Mouse (Mus musculus) MN1 (cell line): ENCODE data around the gene Lcn6.
"Not testable (repeated sequence)": the region's sequence is repeated elsewhere in the genome, so short reads cannot be mapped to it uniquely, and the experiment has no call there.

Source experiments
- DNase-seq: peaks from one replicate; pipeline ENCODE4 v3.0.0-alpha.2; 2016; ENCODE audit warnings: low spot score

Lcn6 gene

DNA sequence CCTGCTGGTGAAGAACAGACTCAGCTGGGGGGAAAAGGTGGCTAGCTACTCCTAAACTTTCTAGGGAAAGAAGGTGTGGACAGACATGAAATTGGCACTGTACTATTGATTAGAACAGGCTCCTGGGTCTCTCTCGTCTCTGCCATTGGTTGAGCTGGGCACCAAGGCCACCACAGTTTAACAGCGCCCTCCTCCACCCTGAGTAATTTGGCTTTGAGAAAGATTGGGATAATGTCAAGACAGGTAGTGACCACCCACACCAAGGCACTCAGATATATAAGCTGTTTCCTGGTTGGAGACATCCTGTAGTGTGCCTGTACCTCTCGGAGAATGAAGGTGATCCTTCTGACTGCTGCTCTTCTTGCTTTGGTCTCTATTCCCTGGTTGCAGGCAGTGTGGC is at the start of gene Lcn6:
Gene Lcn6, plus strand, starts transcription at position 301 of the 400 bp plus-strand sequence.
- no peak for DNase-seq

DNA sequence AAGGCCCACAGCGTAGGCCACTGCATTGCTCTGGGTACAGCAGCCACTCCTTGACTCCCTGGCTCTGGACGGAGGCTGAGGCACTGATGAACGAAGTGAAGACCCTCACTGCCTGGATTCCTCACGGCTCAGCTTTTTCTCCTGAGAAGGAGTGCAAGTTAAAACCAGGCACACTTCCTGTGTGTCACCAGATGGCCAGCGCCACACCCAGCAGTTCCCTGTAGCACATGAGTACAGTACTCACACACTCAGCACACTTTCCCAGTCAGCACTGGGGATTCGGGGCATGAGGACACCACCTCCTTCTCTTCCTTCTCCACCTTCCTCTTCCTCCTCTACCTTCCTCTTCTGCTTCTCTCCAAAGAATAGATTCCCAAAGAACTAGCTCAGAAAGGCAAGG is 48.8 kb upstream of the Lcn6 start, which contains the start of gene Fcna:
Gene Fcna, minus strand, starts transcription at position 220 of the 400 bp plus-strand sequence.
- DNase-seq = no peak

DNA sequence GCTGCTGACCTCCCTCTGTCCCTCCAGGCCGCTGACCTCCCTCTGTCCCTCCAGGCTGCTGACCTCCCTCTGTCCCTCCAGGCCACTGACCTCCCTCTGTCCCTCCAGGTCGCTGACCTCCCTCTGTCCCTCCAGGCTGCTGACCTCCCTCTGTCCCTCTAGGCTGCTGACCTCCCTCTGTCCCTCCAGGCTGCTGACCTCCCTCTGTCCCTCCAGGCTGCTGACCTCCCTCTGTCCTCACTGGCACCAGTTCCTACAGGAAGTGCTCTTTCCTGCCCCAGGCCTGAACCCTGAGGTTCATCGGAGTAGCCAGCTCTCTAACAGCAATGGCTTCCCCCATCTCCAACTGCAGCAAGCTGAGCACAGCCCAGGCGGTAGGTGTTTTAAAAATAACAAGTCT is 47.8 kb upstream of the Lcn6 start:
- DNase-seq = no peak

DNA sequence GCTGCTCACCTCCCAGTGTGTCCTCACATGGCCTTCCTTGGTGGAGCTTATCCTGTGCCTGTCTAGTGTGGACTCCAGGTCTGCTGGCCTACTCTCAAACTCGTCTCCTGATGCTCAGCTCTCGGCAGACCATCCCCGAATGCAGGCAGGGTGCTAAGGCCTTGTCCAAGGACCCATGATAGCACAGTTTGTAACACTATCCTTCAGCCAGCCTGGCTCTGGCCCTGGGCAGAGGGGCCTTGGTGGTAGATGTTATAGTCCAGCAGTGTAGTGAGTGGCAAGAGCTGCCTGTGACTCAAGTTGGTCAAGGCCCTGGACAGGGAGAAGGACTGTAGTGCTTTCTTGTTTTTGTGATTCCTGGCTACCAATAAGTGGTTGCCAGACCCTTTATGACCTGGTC is 43.0 kb upstream of the Lcn6 start:
- no peak for DNase-seq

DNA sequence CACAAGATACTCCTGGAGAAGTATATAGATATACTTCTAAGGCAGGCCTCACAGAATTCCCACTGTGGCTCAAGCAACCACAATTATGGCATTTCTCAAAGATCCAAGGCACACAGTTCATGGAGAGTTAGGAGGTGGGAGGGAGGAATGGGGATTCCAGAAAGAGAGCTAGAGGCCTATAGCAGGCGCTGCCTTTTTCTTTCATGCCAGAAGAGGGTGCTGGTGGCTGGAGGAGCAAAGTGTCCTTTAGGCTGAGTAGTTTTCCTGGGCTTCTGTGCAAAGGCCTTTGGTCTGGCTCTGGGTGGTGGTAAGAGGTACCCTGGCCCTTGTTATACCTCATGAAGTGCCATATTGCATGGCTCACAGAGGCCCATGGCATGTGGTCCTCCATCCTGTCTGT is 42.5 kb upstream of the Lcn6 start:
- DNase-seq = no peak

DNA sequence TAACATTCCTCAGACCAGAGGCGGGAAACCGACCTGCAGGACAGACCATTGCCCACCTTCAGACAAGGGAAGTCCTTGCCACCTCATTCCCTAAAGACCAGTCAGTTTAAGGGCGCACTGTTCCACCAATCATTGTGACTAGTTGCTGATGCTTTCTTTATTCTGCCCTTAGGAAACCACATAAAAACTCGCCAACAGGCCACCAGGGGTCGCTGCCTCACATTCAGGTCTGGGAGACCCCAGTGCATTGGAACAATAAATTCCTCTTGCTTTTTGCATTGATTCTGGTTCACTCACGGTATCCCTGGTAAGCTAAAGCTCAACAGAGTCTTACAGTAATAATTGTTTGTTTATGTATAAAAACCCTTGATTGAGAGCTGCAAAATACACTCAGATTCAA is 36.7 kb upstream of the Lcn6 start:
- peak; percentile 18 for DNase-seq

DNA sequence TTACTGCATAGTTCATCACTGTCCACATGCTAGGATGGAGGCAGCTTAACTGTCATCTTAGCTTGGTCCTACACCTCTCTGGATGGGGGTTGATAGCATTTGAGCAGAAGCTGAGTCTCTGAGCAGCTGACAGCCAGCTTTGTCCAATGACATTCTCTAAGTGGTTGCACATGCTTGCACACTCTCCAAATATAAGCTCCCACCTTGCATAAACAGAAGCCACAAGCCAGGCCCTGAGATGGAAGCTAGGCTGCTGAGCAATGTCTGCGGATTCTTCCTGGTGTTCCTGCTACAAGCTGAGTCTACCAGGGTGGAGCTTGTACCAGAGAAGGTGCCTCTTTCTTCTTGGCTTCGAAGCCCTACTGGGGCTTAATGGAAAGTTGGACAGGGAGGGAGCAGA is 23.7 kb upstream of the Lcn6 start, which contains the start of gene Lcn8:
Gene Lcn8, plus strand, starts transcription at position 219 of the 400 bp plus-strand sequence.
- no peak for DNase-seq

DNA sequence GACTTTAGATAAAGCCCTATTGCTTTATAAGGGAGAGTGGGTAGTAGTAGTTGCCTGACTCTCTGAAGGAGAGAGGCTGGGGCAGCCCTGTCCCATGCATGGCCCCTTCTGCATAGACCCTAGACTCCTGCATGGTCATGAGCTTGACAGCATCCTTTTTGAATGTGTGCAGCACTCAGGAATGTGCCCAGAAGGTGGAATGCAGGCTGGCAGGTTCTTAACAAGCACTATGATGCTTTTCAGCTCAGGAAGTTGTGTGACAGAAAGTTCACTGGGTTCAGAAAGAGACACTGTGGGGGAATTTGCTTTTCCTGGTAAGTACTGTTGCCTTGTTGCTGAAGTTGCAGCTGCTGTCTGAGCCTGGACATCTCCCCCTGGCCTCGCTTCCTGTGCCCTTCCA is 22.1 kb upstream of the Lcn6 start:
- DNase-seq = no peak

DNA sequence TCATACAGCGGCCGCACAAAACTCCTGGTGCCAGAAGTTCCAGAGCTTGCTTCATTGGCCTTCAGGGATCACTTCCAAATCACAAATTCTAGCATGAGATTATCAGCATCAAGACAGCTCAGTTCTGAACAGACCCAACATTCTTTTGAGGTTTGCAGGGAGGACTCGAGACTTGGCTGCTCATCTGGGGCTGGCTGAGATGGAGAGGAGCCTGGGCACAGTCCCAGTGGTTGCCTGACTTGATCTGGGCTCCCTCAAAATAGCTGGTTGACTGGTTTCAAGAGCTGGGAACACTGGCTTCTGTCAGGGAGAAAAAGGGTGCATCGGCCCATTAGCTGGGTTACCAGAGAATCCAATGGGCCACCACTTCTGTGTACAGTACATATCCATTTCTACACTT is 19.9 kb upstream of the Lcn6 start:
- no peak for DNase-seq

DNA sequence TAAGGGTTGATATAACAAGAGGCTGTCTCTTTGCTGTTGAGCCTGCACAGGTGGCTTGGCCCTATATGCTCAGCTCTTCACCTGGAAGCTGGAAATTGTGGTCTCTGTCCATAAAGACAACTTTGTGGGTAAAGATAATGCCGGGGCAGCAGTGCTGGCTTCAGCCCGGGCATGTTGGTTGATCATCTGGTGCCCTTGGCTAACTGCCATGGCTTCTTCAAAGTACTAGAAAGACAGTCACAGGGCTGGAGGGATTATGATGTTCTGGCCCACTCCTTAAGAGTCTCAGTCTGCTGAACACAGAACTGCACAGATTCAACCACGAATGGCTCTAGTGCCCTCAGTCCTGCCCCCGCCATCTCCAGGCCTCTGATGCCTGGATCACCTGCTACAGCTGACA is 19.3 kb upstream of the Lcn6 start:
- no peak for DNase-seq

DNA sequence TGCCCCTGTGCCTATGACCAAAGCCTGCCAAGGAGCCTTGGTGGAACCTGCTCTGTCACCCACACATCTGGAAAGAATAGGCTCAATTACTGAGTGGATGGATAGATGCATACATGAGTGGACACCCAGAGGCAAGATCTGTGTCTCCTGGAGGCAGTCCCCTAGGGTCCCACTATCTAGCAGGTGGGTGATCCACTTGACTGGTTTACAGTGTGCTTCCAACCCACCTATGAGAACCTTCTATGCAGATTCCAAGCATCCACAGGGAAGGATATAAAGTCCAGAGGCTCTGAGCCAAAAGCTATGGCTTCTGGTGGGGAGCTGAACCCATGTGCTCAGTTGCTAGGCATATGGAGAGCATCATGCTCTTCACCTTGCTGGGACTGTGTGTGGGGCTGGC is 18.9 kb upstream of the Lcn6 start, which contains the start of gene Lcn5:
Gene Lcn5, plus strand, starts transcription at position 301 of the 400 bp plus-strand sequence.
- DNase-seq = no peak

DNA sequence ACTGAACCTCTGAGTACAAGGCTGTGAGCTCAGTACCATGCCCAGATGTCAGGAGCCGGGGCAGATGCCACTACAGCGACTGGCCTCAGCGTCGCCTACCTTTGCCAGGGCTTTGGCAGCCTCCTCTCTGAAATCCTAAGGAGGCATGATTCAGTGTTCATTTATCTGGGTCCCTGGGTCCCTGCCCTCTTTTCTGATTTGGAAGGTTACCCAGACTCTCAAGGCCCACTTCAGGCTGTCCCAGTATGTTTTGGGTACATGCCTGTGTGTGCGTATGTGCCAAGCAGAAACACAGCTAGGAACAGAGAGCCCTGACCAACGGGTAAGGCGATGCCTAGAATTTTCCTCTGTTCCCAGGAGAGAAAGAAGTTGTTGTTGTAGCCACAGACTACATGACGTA is 16.3 kb upstream of the Lcn6 start:
- no peak for DNase-seq

DNA sequence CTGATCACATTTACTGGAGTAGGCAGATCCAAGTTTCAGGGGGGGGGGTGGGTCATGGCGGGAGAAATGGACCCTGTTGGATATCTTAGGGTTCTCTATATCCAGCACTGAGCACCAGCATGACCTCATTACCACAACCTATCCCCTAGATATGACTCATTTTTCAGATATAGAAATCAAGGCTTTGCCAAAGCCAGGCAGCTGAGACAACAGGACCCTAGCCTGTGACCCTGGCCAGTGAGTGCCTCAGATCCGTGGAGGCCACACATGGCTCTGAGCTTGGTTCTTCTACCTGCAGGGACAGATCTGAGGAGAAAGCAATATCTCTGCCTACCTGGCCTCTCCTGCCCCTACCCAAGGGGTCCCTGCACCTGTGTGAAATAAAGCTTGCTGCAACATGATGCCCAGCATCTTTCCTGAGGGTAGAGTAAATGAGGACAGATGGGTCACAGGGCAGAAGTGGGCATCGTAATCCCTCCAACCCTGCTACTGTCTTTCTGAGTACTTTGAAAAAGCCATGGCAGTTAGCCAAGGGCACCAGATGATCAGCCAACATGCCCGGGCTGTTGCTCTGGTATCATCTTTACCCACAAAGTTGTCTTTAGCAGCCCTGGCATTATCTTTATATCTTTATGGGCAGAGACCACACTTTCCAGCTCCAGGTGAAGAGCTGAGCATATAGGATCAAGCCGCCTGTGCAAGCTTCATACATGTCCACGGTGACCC is 15.2 kb upstream of the Lcn6 start:
- no peak for DNase-seq

DNA sequence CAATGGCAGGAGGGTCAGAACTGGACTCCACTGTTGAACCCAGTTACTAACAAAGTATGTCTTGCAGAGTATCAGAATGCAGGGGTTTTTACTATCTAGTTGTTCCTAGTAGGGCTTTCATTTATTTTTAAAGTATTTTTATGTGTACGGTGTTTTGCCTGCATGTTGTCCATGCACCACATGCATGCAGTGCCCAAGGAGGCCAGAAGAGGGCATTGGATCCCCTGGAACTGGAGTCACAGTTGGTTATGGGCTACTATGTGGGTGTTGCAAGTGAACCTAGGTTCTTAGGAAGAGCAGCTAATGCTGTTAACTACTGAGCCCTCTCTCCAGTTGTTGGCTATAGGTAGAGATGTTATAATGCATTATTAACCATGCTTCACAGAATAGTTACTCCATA is 13.1 kb upstream of the Lcn6 start:
- no peak for DNase-seq

DNA sequence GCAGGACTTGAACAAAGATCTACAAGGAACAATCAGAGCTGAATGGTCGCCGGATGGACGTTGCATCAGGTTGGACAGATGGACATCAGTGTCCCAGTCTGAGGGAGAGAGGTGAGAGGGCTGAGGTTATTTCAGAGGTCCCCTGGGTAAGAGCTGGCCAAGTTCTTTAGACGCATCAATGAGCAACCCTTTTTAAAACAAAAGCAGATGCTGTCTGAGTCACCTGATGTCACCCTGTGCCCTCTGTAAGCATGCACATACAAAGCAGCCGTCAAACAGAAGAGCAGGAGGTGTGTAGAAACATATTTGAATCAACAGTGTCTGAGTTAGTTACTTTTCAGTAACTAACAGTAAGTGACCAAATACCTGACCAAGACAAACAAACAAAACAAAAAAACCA is 12.5 kb upstream of the Lcn6 start:
- DNase-seq = no peak

DNA sequence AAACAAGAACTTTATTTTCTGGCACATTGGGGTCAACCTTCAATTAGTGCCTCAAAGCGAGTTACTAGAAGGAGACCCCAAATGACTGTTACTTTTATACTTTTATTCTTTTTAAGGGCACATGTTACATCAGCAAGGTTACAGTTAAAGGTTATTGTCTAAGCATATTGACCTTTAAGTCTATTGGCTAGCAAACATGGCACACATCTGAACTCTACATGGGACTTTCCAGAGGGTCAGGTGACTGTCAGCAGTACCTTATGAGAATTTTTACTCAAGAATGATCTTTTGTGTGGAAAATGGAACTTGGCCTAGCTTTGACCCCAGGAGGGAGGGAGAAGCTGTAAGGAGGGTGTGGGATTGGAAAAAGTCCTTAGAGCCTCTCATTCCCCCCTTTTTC is 10.1 kb upstream of the Lcn6 start:
- DNase-seq = no peak

DNA sequence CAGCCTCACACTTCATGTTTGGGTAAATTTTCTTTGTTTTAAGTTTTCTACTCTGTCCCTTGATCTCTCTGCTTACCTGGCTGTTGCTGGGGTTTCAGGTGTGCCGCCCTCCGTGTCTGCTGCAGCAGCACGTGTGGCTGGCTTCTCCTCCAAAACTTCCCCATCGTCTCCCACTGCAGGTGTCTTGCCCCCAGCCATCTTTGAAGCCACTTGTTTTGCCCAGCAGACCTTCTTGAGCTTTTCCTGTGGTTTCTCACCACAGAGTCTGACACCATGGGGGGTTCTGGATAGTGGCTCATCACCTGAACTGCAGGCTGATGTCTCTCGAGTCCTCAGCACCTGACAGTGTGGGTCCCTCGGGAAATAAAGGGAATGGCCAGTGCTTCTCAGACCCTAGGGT is 3.0 kb downstream of the Lcn6 start:
- no peak for DNase-seq

DNA sequence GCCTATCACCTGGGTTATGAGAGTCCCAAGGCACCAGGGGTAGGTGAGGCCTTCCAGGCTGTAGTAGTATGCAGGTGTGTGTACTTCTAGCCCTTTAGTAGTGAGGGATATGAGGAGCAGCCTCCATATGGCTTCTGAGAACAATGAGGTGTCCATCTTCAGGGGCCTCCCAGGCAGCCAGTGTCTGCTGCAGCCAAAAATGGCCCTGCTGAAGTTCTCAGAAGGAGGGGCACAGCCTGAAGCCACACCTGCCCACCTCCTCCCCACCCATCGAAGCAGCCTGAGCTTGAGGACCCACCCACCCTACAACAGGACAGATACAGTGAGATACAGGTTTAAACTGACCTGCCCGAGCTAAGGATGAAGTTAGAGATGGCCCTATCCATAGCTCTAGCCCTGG is 5.8 kb downstream of the Lcn6 start, which contains the start of gene Lcn10:
Gene Lcn10, plus strand, starts transcription at position 301 of the 400 bp plus-strand sequence.
- DNase-seq = no peak

DNA sequence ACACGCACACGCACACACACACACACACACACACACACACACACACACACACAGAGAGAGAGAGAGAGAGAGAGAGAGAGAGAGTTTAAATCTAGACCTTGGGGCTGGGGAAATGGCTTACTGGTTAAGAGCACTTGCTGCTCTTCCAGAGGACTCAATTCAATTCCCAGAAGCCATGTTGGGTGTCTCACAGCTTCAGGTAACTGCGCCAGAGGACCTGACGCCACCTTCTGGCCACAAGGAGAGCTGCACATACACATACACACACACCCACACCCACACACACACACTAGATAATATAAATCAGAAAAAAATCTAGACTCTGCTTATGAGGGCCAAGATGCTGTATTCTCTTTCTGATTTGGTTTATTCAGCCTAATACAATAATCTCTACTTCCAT is 10.4 kb downstream of the Lcn6 start:
- no peak for DNase-seq

DNA sequence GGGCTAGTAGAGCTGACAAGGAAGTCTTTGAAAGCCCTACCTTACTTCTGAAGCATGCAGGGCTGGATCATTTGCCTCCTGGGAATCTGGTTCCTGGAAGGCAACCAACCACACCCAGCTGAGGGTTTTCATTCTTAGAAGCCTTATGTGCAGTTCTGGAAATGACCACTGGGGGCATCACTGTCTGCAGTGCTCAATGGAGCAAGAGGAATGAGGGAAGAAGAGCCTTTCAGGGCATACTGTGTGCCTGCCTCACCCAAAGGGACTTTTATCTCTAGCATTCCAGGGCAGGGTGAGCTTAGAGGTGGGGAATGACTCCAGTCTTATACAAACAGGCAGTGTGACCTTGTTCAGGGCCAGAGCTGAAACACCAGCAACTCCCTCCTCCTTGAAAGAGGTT is 18.0 kb downstream of the Lcn6 start:
- DNase-seq = peak; percentile 40

DNA sequence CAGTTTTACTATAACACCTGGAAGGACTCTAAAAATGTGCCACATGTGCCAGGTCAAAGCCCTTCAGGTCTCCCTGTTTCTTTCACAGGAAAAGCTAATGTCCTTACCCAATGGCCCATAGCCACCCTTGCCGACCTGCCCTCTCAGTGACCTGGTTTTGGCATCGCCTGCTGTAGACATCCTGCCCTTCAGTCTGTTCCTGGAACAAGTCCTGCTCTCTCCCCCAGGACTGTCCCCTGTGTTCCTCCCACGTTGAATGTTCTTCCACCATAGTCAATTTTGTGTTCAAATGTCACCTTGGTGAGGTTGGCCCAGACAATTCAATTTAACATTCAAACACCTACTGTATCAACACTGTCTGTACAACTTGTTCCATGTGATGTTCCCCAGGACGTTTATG is 20.4 kb downstream of the Lcn6 start:
- no peak for DNase-seq

DNA sequence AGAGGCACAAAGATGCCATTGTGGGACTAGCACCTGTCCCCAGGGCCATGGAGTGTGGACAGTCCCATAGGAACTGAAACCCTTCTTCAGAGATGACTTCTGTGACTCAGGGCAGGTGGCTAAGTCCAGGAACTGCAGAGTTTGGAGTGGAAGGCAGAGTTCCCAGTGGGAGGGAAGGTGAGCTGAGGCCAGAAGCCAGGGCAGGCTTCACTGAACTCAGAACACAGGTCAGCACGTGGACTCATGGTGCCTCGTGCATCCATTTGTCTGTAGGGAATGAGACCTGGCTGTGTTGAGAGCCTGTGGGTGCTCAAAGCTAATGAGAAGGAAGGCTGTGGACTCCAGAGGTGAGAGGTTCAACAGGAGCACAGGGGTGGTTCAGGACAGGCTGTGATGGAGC is 22.1 kb downstream of the Lcn6 start:
- no peak for DNase-seq

DNA sequence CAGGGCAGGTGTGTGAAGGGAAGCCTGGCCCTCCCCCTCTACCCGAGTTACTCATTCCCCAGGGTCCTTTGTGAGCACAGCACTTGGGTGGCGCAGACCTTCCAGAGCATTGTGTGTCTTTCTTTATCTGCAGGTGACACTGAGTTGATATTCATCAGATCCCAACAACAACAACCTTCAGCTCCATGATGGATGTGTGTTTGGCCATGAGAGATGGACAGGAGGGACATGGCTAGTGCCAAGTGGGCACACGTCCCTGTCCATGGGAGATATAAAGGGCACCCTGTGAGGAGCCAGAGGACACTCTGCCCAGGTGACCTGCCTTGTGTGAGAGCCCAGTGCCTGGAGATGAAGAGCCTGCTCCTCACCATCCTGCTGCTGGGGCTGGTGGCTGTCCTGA is 23.2 kb downstream of the Lcn6 start, which contains the start of gene Obp2a:
Gene Obp2a, plus strand, starts transcription at position 301 of the 400 bp plus-strand sequence.
- DNase-seq = not testable (repeated sequence)

DNA sequence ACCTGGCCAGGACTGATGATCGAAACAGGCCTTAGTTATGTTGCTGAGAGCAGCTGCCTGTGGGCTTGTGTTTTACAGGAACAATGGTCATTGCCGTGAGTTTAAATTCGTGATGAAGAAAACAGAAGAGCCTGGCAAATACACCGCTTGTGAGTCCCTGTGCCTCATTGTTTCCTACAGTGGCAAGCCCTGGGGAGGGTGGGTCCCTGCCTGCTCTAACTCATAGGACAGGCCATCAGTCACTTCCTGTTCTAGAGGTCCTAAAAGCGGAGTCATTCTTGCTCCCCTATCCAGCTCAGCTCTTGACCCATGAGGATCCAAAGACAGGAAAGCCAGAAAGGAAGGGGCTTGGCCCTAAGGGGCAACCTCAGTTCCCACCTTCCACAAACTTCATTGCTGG is 24.4 kb downstream of the Lcn6 start:
- no peak for DNase-seq
